Mouse (Mus musculus): ENCODE results near the gene E130208F15Rik. TPM values are rescaled to one million over a fixed set of nuclear protein-coding genes. Genes with fewer than 3 reads are reported as not detected.

Gene E130208F15Rik
- polyA plus RNA-seq, 1 experiment from 2014 or later, result not detected

DNA sequence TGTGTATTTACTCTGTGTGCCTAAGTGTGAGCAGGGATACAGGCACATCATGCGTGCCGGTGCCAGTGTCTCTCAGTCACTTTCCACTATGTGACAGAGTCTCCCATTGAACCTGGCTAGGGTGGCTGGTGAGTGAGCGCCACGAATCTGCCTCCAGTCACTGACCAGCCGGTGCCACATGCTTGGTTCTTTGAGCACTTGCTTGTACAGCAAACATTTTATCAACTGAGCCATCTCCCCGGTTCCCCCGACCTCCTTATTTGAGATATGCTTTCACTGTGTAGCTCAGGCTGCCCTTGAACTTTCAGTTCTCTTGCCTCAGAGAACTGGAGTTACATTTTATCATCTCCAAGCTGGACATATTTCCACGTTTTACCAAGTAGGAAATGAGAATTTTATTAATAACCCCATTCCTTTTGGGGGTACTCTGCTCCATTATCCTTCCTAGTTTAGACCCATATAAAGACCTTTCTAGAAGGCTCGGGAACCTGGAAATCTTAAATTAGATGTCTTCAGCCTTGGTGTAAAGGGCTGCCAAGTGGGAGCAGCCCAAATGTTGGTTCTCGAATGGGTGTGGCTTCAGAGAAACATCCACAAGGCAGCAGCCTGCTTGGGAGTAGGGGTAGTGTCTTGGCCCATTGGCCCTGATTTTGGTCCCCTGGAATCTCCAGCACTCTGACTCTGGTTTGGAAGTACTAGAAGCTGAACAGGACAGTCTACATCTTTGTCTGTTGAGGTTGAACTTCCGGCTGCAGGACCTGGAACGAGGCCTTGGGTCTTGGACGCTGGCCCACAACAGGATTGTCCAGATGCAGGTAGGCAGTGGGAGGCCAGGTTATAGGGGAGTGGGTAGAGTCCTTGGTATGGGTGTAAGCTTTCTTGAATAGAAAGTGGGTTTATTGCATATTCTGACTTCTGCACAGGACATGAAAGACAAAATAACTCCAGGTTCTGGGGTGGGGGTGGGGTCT lies 5.7 kb upstream of the E130208F15Rik start:
- H3K27ac ChIP-seq (ENCODE audit: low read depth), result no peak overlapping the region
- DNase-seq (no peak), ATAC-seq (ENCODE audit: insufficient read depth) (no peak)
- no peak for TF ChIP-seq CTCF (IDR thresholded peaks at IDR 0.05; ENCODE audit: low read depth)
- H3K9me3 ChIP-seq (ENCODE audit: low read depth, low read length), result no peaks in the 10 kb centered on the region
- H3K4me2 ChIP-seq, result peak overlapping the region; percentile 58
- H3K4me3 ChIP-seq (ENCODE audit: low read depth, low read length), result peak overlapping the region; percentile 33
- no peaks in the 10 kb centered on the region for H3K27me3 ChIP-seq (ENCODE audit: insufficient read depth, low read length)
- H3K9ac ChIP-seq, result peak overlapping the region; percentile 38
- H3K36me3 ChIP-seq (ENCODE audit: insufficient read depth), result peaks cover 9% of the 10 kb centered on the region; the same call in 1 of the 2 replicates
- WGBS, result 57% methylated on average over 13 of the region's 13 CpGs
- H3K4me1 ChIP-seq (ENCODE audit: insufficient read depth), result no peaks in the 10 kb centered on the region

- Histone ChIP-seq H3K4me2 (no peak overlapping the region), H3K36me3 (ENCODE audit: insufficient read depth) (no peaks in the 10 kb centered on the region), H3K4me1 (ENCODE audit: insufficient read depth) (peaks cover 6% of the 10 kb centered on the region; the same call in 1 of the 2 replicates), H3K27ac (ENCODE audit: low read depth) (no peak overlapping the region), H3K9ac (no peak overlapping the region), H3K27me3 (ENCODE audit: insufficient read depth, low read length) (no peaks in the 10 kb centered on the region), H3K9me3 (ENCODE audit: low read depth, low read length) (no peaks in the 10 kb centered on the region), H3K4me3 (ENCODE audit: low read depth, low read length) (no peak overlapping the region)
- DNase-seq (no peak), ATAC-seq (ENCODE audit: insufficient read depth) (no peak)
- TF ChIP-seq CTCF (IDR thresholded peaks at IDR 0.05; ENCODE audit: low read depth), result no peak
- WGBS, result 90% methylated on average over 3 of the region's 3 CpGs
Measured at GRCm38 (mm10) chr7:30318142-30318541, 3.4 kb upstream of the E130208F15Rik start.

DNA sequence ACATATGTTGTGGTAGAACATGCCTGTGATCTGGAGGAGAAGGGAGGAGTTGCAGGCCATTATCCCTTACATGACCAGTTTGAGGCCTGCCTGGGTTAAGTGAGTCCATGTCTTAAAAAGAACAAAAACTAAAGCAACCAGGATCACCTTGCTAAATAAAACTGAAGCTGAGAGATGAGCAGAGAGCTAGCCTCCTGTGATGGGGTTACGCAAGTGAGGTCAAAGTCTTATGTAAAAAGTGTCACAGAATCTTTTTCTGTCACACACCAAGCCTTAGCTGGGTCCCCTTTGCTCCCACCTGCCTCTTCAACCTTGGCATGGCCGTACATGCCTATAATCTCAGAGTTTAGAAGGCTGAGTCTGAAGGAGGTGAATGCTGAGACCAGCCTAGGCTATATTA lies 594 bp upstream of the E130208F15Rik start:
- 73% methylated on average over 2 of the region's 2 CpGs for WGBS
- TF ChIP-seq CTCF (IDR thresholded peaks at IDR 0.05; ENCODE audit: low read depth), result no peak
- H3K9ac ChIP-seq, result no peak overlapping the region; the same call in 1 of the 2 replicates
- 0 out of 2 replicates have a peak, but pooled peaks cover 3% of the 10 kb centered on the region for H3K9me3 ChIP-seq (ENCODE audit: low read depth, low read length)
- no peak overlapping the region for H3K27ac ChIP-seq (ENCODE audit: low read depth)
- no peak for ATAC-seq (ENCODE audit: insufficient read depth)
- no peaks in the 10 kb centered on the region for H3K36me3 ChIP-seq (ENCODE audit: insufficient read depth)
- no peaks in the 10 kb centered on the region for H3K27me3 ChIP-seq (ENCODE audit: insufficient read depth, low read length)
- H3K4me2 ChIP-seq, result peak overlapping the region; percentile 80
- H3K4me3 ChIP-seq (ENCODE audit: low read depth, low read length), result peak overlapping the region; percentile 68; the same call in 1 of the 2 replicates
- H3K4me1 ChIP-seq (ENCODE audit: insufficient read depth), result peaks cover 6% of the 10 kb centered on the region; the same call in 1 of the 2 replicates
- no peak for DNase-seq

DNA sequence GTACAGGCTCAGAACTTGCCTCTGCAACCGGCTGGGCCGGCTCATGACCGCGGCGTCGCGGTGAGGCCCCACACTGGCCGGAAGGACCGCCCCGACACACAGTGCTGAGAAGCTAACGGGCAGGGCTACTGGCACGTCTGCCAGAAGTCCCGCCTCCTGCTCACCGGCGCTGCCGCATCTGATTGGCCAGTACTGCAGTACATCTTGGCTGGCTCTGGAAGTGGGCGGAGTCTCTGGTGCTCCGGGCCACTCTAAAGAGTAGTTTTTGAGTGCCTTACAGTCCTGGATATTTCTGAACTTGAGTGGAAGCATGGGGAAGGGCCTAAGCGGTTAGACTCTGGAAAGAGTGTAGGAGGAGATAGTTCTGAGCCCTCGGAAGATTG lies 736 bp downstream of the E130208F15Rik start:
- ATAC-seq (ENCODE audit: insufficient read depth) (peak; percentile 98), DNase-seq (peak; percentile 99)
- Histone ChIP-seq H3K4me2 (peak overlapping the region; percentile 80), H3K9ac (peak overlapping the region; percentile 86), H3K27me3 (ENCODE audit: insufficient read depth, low read length) (no peaks in the 10 kb centered on the region), H3K4me1 (ENCODE audit: insufficient read depth) (peaks cover 9% of the 10 kb centered on the region; the same call in 1 of the 2 replicates), H3K36me3 (ENCODE audit: insufficient read depth) (no peaks in the 10 kb centered on the region), H3K9me3 (ENCODE audit: low read depth, low read length) (0 out of 2 replicates have a peak, but pooled peaks cover 3% of the 10 kb centered on the region), H3K4me3 (ENCODE audit: low read depth, low read length) (peak overlapping the region; percentile 68), H3K27ac (ENCODE audit: low read depth) (peak overlapping the region; percentile 89)
- under 1% methylated on average over 20 of the region's 20 CpGs for WGBS
- no peak for TF ChIP-seq CTCF (IDR thresholded peaks at IDR 0.05; ENCODE audit: low read depth)

DNA sequence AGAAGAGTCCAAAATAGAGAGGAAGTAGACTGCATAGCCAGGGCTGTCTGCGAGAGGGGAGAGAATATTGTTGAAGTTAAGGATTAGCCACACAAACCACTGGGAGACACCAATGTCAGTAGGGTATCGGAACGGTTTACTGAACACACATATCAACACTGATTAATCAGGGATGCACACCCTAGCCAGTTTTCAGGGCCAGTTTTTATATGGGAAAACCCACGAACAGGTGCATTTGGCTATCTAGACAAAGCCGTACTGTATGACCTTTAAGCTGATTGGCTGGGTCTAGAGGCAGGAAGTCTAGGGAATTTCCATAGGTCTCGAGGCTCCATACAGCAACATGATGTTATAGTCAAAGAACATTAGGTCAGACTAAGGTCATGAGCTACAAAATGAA lies 1.3 kb downstream of the E130208F15Rik start:
- TF ChIP-seq CTCF (IDR thresholded peaks at IDR 0.05; ENCODE audit: low read depth), result no peak
- Histone ChIP-seq H3K4me3 (ENCODE audit: low read depth, low read length) (peak overlapping the region; percentile 68), H3K9ac (peak overlapping the region; percentile 49), H3K4me2 (peak overlapping the region; percentile 80), H3K36me3 (ENCODE audit: insufficient read depth) (no peaks in the 10 kb centered on the region), H3K4me1 (ENCODE audit: insufficient read depth) (peaks cover 13% of the 10 kb centered on the region; the same call in 1 of the 2 replicates), H3K9me3 (ENCODE audit: low read depth, low read length) (0 out of 2 replicates have a peak, but pooled peaks cover 3% of the 10 kb centered on the region), H3K27me3 (ENCODE audit: insufficient read depth, low read length) (no peaks in the 10 kb centered on the region), H3K27ac (ENCODE audit: low read depth) (peak overlapping the region; percentile 89)
- 24% methylated on average over 6 of the region's 6 CpGs for WGBS
- no peak for DNase-seq
- no peak for ATAC-seq (ENCODE audit: insufficient read depth)

DNA sequence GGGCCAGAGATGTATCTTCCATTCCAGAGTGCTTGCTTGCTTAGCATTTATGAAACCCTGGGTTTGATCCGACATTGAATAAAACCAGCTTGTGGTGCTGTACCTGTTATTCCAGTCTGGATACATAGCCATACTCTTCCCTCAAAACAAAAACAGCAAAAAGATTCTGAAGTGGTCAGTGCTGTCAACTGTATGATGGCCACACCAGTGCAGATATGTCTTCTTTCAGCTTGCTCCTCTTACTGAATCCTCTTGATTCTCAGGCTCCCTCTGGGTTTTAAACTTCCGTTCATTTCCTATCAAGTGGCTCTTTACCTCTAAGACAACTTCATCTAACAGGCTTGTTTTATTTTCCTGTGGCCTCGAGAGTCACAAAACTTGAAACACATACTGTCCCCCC lies 2.3 kb downstream of the E130208F15Rik start, which contains the start of gene Sdhaf1:
Gene Sdhaf1, minus strand, starts transcription at position 101 of the 400 bp plus-strand sequence.
- peaks cover 20% of the 10 kb centered on the region; the same call in 1 of the 2 replicates for H3K4me1 ChIP-seq (ENCODE audit: insufficient read depth)
- peak within 1 kb of the TSS; percentile 68 for H3K4me3 ChIP-seq (ENCODE audit: low read depth, low read length)
- H3K36me3 ChIP-seq (ENCODE audit: insufficient read depth), result no peaks in the 10 kb centered on the region
- ATAC-seq (ENCODE audit: insufficient read depth) (no peak), DNase-seq (no peak)
- H3K27ac ChIP-seq (ENCODE audit: low read depth), result peak within 1 kb of the TSS; percentile 89
- 68% methylated on average over 3 of the region's 3 CpGs for WGBS
- peak within 1 kb of the TSS; percentile 80 for H3K4me2 ChIP-seq
- H3K9me3 ChIP-seq (ENCODE audit: low read depth, low read length), result 0 out of 2 replicates have a peak, but pooled peaks cover 3% of the 10 kb centered on the region
- no peak for TF ChIP-seq CTCF (IDR thresholded peaks at IDR 0.05; ENCODE audit: low read depth)
- no peaks in the 10 kb centered on the region for H3K27me3 ChIP-seq (ENCODE audit: insufficient read depth, low read length)
- peak within 1 kb of the TSS; percentile 49 for H3K9ac ChIP-seq
